Mouse (Mus musculus) lung, embryonic 14.5 days (tissue): ENCODE data around the gene Camk2g. TPM values are rescaled to one million over a fixed set of nuclear protein-coding genes. Genes with fewer than 3 reads are reported as not detected.

Experiments
- ATAC-seq: fragments of 200-750 bp; cut with Nextera tagmentation; 2 replicates; pipeline ENCODE4 v1.8.0; 2017; ENCODE audit warnings: mild to moderate bottlenecking, moderate TSS enrichment, moderate library complexity; ENCODE audit not compliant: insufficient read depth
- DNase-seq: peaks from one replicate; pipeline ENCODE4 v3.0.0-alpha.2; 2015
- H3K27ac ChIP-seq: fragments of 300-500 bp; sonication (generic); 2 replicates; pipeline ENCODE4 v1.5.1; 2014; ENCODE audit warnings: low read depth, mild to moderate bottlenecking, moderate library complexity
- H3K27me3 ChIP-seq: fragments of 300-500 bp; sonication (generic); 2 replicates; pipeline ENCODE4 v1.6.1; 2014; ENCODE audit warnings: low read length, control low read depth; ENCODE audit not compliant: insufficient read depth
- H3K36me3 ChIP-seq: fragments of 300-500 bp; sonication (generic); 2 replicates; pipeline ENCODE4 v1.6.1; 2014; ENCODE audit warnings: control low read depth; ENCODE audit not compliant: insufficient read depth
- H3K4me1 ChIP-seq: fragments of 300-500 bp; sonication (generic); 2 replicates; pipeline ENCODE4 v1.6.1; 2014; ENCODE audit warnings: antibody characterized with exemption, control low read depth; ENCODE audit not compliant: insufficient read depth
- H3K4me2 ChIP-seq: fragments of 300-500 bp; sonication (generic); 2 replicates; pipeline ENCODE4 v1.6.1; 2014; ENCODE audit warnings: mild to moderate bottlenecking
- H3K4me3 ChIP-seq: fragments of 300-500 bp; sonication (generic); 2 replicates; pipeline ENCODE4 v1.5.1; 2014; ENCODE audit warnings: low read depth, low read length
- H3K9ac ChIP-seq: fragments of 300-500 bp; sonication (generic); 2 replicates; pipeline ENCODE4 v1.6.1; 2014
- H3K9me3 ChIP-seq: fragments of 300-500 bp; sonication (generic); 2 replicates; pipeline ENCODE4 v1.6.1; 2016; ENCODE audit warnings: low read depth, low read length, control low read depth
- CTCF ChIP-seq: IDR thresholded peaks from 2 replicates; pipeline ENCODE4 v1.5.1; 2016; ENCODE audit warnings: antibody characterized with exemption, low read depth
- WGBS: fragments of 180-500 bp; shearing (Covaris S2); extraction: QIAGEN DNeasy Blood & Tissue Kit; methylation state at CpG from one replicate; pipeline ENCODE4 v1.1.7; 2014; 5-methylcytosine and 5-hydroxymethylcytosine counted together
- polyA plus RNA-seq: library from polyadenylated mRNA; unstranded; fragments of >200 nt; fragmentation: Nextera tagmentation; extraction: Ambion mirVana; gene quantifications from 2 replicates; pipeline ENCODE4 v1.2.1, GENCODE M21; 2014

Camk2g gene
- polyA plus RNA-seq, 1 experiment from 2014 or later = 46.3 TPM

DNA sequence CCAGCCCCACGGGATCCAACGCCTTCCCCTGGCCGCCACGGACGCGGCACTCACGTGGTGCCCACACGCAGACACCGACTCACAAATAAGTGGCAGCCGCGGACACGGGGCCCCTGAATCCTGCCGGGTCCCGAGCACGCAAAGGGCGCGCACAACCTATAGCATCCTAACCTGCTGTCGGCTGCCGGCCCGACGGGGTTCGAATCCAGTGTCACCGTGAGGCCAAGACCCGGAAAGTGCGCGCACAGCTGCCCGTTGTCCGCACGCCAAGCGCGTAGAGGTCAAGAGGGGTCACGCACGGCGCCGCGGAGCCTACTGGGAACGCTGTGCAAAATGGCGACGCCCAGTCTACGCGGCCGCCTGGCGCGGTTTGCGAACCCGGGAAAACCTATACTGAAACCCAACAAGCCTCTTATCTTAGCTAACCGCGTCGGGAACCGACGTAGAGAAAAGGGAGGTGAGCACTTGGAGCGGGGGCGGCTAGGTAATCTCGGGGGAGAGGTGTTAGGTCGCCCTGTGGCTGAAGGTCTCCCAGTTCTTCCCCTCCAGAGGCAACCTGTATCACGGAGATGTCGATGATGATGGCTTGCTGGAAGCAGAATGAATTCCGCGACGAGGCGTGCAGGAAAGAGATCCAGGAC lies 91.0 kb downstream of the Camk2g start, which contains the start of gene Chchd1:
Gene Chchd1, plus strand, starts transcription at position 266 of the 641 bp plus-strand sequence.
- DNase-seq (peak; percentile 95), ATAC-seq (peak; percentile 52)
- Histone ChIP-seq H3K4me1 (peaks cover 6% of the 10 kb centered on the region), H3K27me3 (no peaks in the 10 kb centered on the region), H3K9ac (peak within 1 kb of the TSS; percentile 93), H3K27ac (peak within 1 kb of the TSS; percentile 94), H3K4me3 (peak within 1 kb of the TSS; percentile 84), H3K36me3 (peaks cover 31% of the 10 kb centered on the region), H3K4me2 (peak within 1 kb of the TSS; percentile 74), H3K9me3 (no peaks in the 10 kb centered on the region)
- no peak for TF ChIP-seq CTCF
- under 1% methylated on average over 61 of the region's 61 CpGs for WGBS

DNA sequence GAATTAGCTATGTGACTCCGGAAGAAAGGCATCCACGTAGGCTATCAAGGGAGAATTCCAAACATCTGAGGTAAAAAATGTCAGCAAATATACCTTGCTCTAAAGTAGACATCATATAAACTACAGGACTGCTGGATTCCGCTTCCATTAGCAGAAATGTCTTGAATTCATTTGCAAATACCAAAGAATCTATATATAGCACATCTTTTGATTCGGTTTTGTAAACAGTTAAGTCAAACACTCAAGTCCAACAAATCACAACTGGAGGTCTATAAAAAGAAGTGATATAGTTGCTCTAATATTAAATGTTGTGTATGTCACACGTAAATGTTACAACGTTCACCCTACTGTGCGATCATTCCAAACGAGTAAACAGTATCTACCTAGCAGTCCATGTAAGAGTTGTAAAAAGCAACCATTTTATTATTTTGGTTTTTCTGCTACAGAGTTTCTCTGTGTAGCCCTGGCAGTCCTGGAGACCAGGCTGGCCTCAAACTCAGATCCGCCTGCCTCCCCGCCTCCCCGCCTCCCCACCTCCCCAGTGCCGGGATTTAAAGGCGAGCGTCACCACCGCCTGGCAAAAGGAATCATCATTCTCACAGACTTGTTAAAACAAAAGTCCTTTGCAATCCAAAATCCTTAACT lies 91.7 kb downstream of the Camk2g start:
- no peak for TF ChIP-seq CTCF
- peak; percentile 40 for DNase-seq
- no peaks in the 10 kb centered on the region for H3K9me3 ChIP-seq
- H3K4me2 ChIP-seq = peak overlapping the region; percentile 74
- H3K27ac ChIP-seq = peak overlapping the region; percentile 94
- peaks cover 6% of the 10 kb centered on the region for H3K4me1 ChIP-seq
- peak overlapping the region; percentile 84 for H3K4me3 ChIP-seq
- 5% methylated on average over 15 of the region's 15 CpGs for WGBS
- H3K27me3 ChIP-seq = no peaks in the 10 kb centered on the region
- H3K9ac ChIP-seq = peak overlapping the region; percentile 93
- H3K36me3 ChIP-seq = peaks cover 31% of the 10 kb centered on the region
- ATAC-seq = peak; percentile 35

DNA sequence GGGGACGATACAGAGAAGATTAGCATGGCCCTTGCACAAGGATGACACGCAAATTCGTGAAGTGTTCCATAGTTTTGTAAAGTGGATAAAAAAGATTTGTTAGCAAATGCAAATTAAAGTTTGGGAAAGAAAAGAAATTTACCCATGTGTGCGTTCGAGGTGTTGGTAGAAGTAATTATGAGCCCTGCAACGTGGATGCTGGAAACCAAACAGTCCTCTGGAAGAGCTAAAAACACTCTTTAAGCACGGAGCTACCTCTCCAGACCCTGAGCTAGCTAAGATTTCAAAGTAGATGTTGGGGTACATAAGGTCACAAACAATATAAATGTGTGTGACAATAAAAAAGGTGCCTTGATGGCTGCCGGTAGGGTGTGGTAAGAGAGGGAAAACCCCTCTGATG lies 92.3 kb downstream of the Camk2g start:
- ATAC-seq = no peak
- TF ChIP-seq CTCF = no peak
- Histone ChIP-seq H3K4me1 (peaks cover 10% of the 10 kb centered on the region), H3K9ac (peak overlapping the region; percentile 93; the same call in 1 of the 2 replicates), H3K4me3 (peak overlapping the region; percentile 84), H3K27me3 (no peaks in the 10 kb centered on the region), H3K27ac (peak overlapping the region; percentile 5; the same call in 1 of the 2 replicates), H3K36me3 (peaks cover 31% of the 10 kb centered on the region), H3K9me3 (no peaks in the 10 kb centered on the region), H3K4me2 (peak overlapping the region; percentile 74)
- no peak for DNase-seq
- 70% methylated on average over 8 of the region's 8 CpGs for WGBS

DNA sequence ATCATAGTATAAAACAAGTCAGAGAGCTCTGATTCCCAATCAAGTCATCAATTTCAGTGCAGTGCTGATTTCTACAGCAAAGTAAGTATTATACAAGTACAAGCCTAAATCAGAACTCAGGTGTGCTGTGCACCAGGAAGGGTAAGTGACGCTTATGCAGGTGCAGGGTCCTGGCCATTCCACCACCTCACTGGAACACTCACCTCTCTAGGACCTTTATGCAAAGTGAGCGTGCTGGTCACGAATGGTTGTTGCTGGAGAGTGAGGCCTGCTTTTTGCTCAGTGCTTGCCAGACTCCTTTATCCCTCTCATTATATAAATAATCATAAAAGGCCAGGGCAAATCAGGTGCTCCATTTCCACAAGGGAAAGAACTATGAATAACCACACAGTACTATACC lies 93.5 kb downstream of the Camk2g start:
- Histone ChIP-seq H3K27ac (no peak overlapping the region), H3K9me3 (no peaks in the 10 kb centered on the region), H3K4me1 (peaks cover 16% of the 10 kb centered on the region), H3K4me2 (no peak overlapping the region), H3K36me3 (peaks cover 28% of the 10 kb centered on the region), H3K4me3 (no peak overlapping the region), H3K27me3 (no peaks in the 10 kb centered on the region), H3K9ac (no peak overlapping the region)
- DNase-seq (no peak), ATAC-seq (no peak)
- TF ChIP-seq CTCF = no peak
- 76% methylated on average over 3 of the region's 3 CpGs for WGBS

DNA sequence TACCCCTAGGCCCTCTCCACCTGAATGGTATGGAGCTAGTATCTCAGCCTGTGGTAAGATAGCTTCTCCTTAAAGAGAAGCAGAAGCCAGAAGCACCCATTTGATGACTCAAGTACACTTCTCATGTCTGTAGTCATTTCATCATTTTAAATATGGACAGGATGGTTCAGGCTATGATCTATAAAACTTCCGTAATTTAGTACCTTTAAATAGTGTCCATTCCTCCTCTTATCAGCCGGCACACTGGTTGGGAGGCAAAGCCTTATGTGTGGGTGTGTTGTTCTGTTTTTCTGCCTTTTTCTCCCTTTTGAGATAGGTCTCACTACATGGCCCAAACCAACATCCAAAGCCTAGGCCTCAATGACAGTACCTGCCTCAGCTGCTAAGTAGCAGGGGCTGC lies 95.4 kb downstream of the Camk2g start:
- WGBS = 82% methylated on average over 2 of the region's 2 CpGs
- no peak for TF ChIP-seq CTCF

DNA sequence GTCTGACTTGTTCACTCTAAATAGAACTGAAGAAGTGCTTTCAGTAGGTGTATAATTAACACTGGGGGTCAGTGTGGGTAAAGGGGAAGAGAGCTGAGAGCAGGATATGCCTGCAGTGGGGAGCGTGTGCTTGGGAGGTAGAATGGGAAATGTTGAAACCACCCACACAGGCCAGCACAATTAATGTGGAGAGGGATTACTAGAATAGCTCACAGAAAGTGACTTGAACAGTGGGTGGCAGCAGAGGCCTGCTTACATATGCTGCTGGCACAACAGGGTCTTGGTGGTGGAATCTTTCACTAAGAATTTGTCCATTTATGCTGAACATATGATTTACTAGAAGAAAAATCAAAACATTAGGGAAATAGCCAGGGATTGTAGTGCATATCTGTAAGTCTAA lies 96.9 kb downstream of the Camk2g start:
- H3K9ac ChIP-seq = peak overlapping the region; percentile 90; the same call in 1 of the 2 replicates
- WGBS = 10% methylated on average over 1 of the region's 1 CpGs
- peaks cover 16% of the 10 kb centered on the region for H3K4me1 ChIP-seq
- peak; percentile 69 for TF ChIP-seq CTCF
- DNase-seq (peak; percentile 82), ATAC-seq (no peak)
- H3K27ac ChIP-seq = no peak overlapping the region
- H3K9me3 ChIP-seq = no peaks in the 10 kb centered on the region
- peaks cover 42% of the 10 kb centered on the region for H3K36me3 ChIP-seq
- peak overlapping the region; percentile 83 for H3K4me3 ChIP-seq
- peak overlapping the region; percentile 76 for H3K4me2 ChIP-seq
- H3K27me3 ChIP-seq = no peaks in the 10 kb centered on the region

More for the DNA sequence above, 95.4 kb downstream of the Camk2g start:
- DNase-seq (no peak), ATAC-seq (no peak)
- Histone ChIP-seq H3K9ac (no peak overlapping the region), H3K4me2 (0 out of 2 replicates have a peak overlapping the region, but pooled peaks have one; percentile 76), H3K27ac (no peak overlapping the region), H3K9me3 (no peaks in the 10 kb centered on the region), H3K36me3 (peaks cover 26% of the 10 kb centered on the region), H3K27me3 (no peaks in the 10 kb centered on the region), H3K4me3 (no peak overlapping the region), H3K4me1 (peaks cover 16% of the 10 kb centered on the region)
